Mouse (Mus musculus) hematopoietic multipotent progenitor cell, adult 10-12 weeks (in vitro differentiated cells): ENCODE data around the gene Pdha2. TPM values are rescaled to one million over a fixed set of nuclear protein-coding genes. Genes with fewer than 3 reads are reported as not detected.

ENCODE experiments used
- polyA plus RNA-seq: library from polyadenylated mRNA; stranded (reverse); fragments of >175 nt; gene quantifications from 2 replicates; pipeline ENCODE4 v1.2.3, GENCODE M21; 2012; ENCODE audit warnings: low replicate concordance

Pdha2 gene
- not detected in 2 replicates for polyA plus RNA-seq

DNA sequence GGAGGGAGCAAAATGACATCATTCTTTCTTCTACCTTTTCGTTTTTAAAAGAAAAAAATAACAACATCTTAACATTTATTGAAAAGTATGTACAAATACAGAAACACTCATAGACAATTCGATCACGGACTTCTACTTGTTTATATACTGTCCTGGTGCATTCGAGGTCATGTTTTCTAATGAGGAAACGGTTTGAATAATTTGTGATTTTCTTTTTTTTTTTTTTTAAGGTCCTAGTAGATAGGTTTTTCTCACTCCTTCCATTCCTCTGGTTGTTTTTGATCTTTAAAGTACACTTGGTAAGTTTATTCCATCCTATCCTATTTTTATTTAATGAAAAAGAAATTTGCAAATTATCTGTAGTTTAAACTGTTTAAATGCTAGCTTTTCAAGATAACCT lies at the start of gene Pdha2:
Gene Pdha2 (minus strand): TSS at position 101 of the 400 bp plus-strand sequence.

